ENCODE assay signal across 24 mouse cellular contexts in the genomic region with DNA sequence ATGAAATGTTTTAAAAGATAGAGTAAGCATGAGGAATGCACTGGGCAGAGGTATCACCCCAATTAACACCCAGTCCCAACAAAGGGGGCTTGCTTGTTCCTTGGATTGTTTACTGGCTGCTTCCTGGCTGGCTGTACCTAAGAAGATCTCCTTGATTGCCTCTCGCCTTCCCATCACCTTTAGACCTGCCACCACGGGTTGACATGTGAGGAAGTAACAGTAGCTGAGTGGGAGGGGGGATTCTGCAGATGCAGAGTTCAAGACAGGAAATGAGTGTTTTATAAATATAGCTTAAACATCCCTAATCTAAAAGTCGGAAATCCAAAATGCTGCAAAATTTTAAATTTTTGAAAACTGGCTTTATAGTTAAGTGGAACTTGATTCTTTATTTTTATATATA. TPM values are rescaled to one million over a fixed set of nuclear protein-coding genes. Genes with fewer than 3 reads are reported as not detected.
DNase-seq lines count a peak whose midpoint lies in the region; ATAC-seq lines count a peak whose summit lies in the region.
"Had no signal": no experiment of that assay in that cellular context is flagged by ENCODE, and none has a peak within 500 bp of the region (broad histone marks: within the 10 kb centered on the region; RNA-seq: fewer than 3 reads in every experiment).

No protein-coding gene starts in this region.

- no peak overlapping the region for H3K4me2 ChIP-seq in liver, embryonic 15.5 days
- no peak overlapping the region for H3K4me2 ChIP-seq in forebrain, embryonic 15.5 days (replicated peaks)
- H3K4me2 ChIP-seq: embryonic facial prominence, embryonic 15.5 days; heart, embryonic 13.5 days; hindbrain, embryonic 13.5 days; intestine, embryonic 15.5 days; midbrain, embryonic 11.5 days; neural tube, embryonic 12.5 days had no signal

- H3K36me3 ChIP-seq in liver, embryonic 15.5 days (replicated peaks) = no peaks in the 10 kb centered on the region
- no peaks in the 10 kb centered on the region for H3K36me3 ChIP-seq in midbrain, embryonic 10.5 days
- H3K36me3 ChIP-seq in forebrain, embryonic 15.5 days = no peaks in the 10 kb centered on the region
- H3K36me3 ChIP-seq: embryonic facial prominence, embryonic 15.5 days; forebrain, embryonic 10.5 days; heart, embryonic 13.5 days; hindbrain, embryonic 13.5 days; intestine, embryonic 15.5 days; neural tube, embryonic 12.5 days had no signal

- no peak overlapping the region for H3K4me3 ChIP-seq in liver, embryonic 15.5 days (replicated peaks)
- no peak overlapping the region for H3K4me3 ChIP-seq in midbrain, embryonic 10.5 days
- no peak overlapping the region for H3K4me3 ChIP-seq in forebrain, embryonic 15.5 days
- H3K4me3 ChIP-seq: embryonic facial prominence, embryonic 15.5 days; forebrain, embryonic 10.5 days; heart, embryonic 13.5 days; hindbrain, embryonic 13.5 days; intestine, embryonic 15.5 days; neural tube, embryonic 12.5 days had no signal

- peaks cover 55% of the 10 kb centered on the region for H3K4me1 ChIP-seq in liver, embryonic 15.5 days (replicated peaks)
- H3K4me1 ChIP-seq in midbrain, embryonic 10.5 days = peaks cover 3% of the 10 kb centered on the region; the same call in 1 of the 2 replicates
- no peaks in the 10 kb centered on the region for H3K4me1 ChIP-seq in forebrain, embryonic 15.5 days
- H3K4me1 ChIP-seq: embryonic facial prominence, embryonic 15.5 days; heart, embryonic 13.5 days; neural tube, embryonic 12.5 days had no signal

- no peak for ATAC-seq in liver, embryonic 15.5 days (ENCODE audit: insufficient read depth)
- peak; percentile 90 for ATAC-seq in CD4-positive, CD25-positive, alpha-beta regulatory T cell, adult 4 months
- ATAC-seq in forebrain, embryonic 15.5 days (replicated peaks) = no peak
- ATAC-seq: intestine, embryonic 15.5 days had no signal

- DNase-seq in liver = no peak
- peak; percentile 19 for DNase-seq in naive thymus-derived CD4-positive, alpha-beta T cell, adult 2 months (ENCODE audit: low read depth)
- DNase-seq in thymus, postnatal 36 days = peak; percentile 21 to 37
- no peak for DNase-seq in midbrain, embryonic 10.5 days (ENCODE audit: low spot score)
- no peak for DNase-seq in ovary, adult 18-20 months (ENCODE audit: low spot score)
- DNase-seq: adrenal gland, postnatal 25 days; cerebellum, adult 11 months; cerebellum, postnatal 25 days; gastrocnemius, postnatal 14 days; heart, adult 18-20 months; kidney, adult 9 months; kidney, postnatal 36 days; left cerebral cortex, postnatal 4 days; lung, adult 18-20 months had no signal

- H3K27ac ChIP-seq in liver, embryonic 15.5 days (replicated peaks) = 0 out of 2 replicates have a peak overlapping the region, but pooled peaks have one; percentile 60
- H3K27ac ChIP-seq in midbrain, embryonic 10.5 days (replicated peaks) = no peak overlapping the region
- no peak overlapping the region for H3K27ac ChIP-seq in forebrain, embryonic 15.5 days (replicated peaks)
- H3K27ac ChIP-seq: embryonic facial prominence, embryonic 15.5 days; forebrain, embryonic 10.5 days; heart, embryonic 13.5 days; hindbrain, embryonic 13.5 days; intestine, embryonic 15.5 days; neural tube, embryonic 12.5 days had no signal

- H3K27me3 ChIP-seq in liver, embryonic 15.5 days = no peaks in the 10 kb centered on the region
- H3K27me3 ChIP-seq in midbrain, embryonic 10.5 days (ENCODE audit: low read depth, poor library complexity, severe bottlenecking) = no peaks in the 10 kb centered on the region
- H3K27me3 ChIP-seq in forebrain, embryonic 15.5 days = no peaks in the 10 kb centered on the region
- H3K27me3 ChIP-seq: embryonic facial prominence, embryonic 15.5 days; heart, embryonic 13.5 days; hindbrain, embryonic 13.5 days; intestine, embryonic 15.5 days; neural tube, embryonic 12.5 days had no signal

- no peak overlapping the region for H3K9ac ChIP-seq in liver, embryonic 15.5 days
- no peak overlapping the region for H3K9ac ChIP-seq in forebrain, embryonic 15.5 days (replicated peaks)
- H3K9ac ChIP-seq: embryonic facial prominence, embryonic 15.5 days; heart, embryonic 13.5 days; hindbrain, embryonic 13.5 days; intestine, embryonic 15.5 days; neural tube, embryonic 12.5 days had no signal

- 26% methylated on average over 3 of the region's 3 CpGs for WGBS in liver, embryonic 15.5 days (ENCODE audit: insufficient replicate concordance)
- WGBS in midbrain, embryonic 10.5 days = 75% methylated on average over 3 of the region's 3 CpGs
- WGBS in forebrain, embryonic 15.5 days = 73% methylated on average over 3 of the region's 3 CpGs

- H3K9me3 ChIP-seq in liver, embryonic 15.5 days (replicated peaks) = no peaks in the 10 kb centered on the region
- H3K9me3 ChIP-seq in midbrain, embryonic 10.5 days (replicated peaks) = no peaks in the 10 kb centered on the region
- no peaks in the 10 kb centered on the region for H3K9me3 ChIP-seq in forebrain, embryonic 15.5 days
- H3K9me3 ChIP-seq: embryonic facial prominence, embryonic 15.5 days; forebrain, embryonic 10.5 days; heart, embryonic 13.5 days; hindbrain, embryonic 13.5 days; intestine, embryonic 15.5 days; neural tube, embryonic 12.5 days had no signal

RNA-seq across cellular contexts. Expression of a gene that starts 37.6 kb away (rescaled TPM):
- polyA plus RNA-seq in liver, embryonic 15.5 days (2015; fragmentation: Nextera tagmentation; extraction: Ambion mirVana) = 0.79 and 0.92 TPM in 2 replicates
- polyA plus RNA-seq in CD4-positive, CD25-positive, alpha-beta regulatory T cell, adult 4 months (2017; shearing (Covaris generic)) = not detected
- polyA plus RNA-seq in midbrain, embryonic 10.5 days (2016; fragmentation: Nextera tagmentation; extraction: Ambion mirVana) = 3.7 and 4.2 TPM in 2 replicates
- polyA plus RNA-seq in forebrain, embryonic 15.5 days (2015; fragmentation: Nextera tagmentation; extraction: Ambion mirVana) = 3.3 and 4.0 TPM in 2 replicates

Comparison
In these comparisons a context has a peak if more than half of its experiments do, and no peak if none do; other contexts are left out.
1. DNase-seq: peak in naive thymus-derived CD4-positive, alpha-beta T cell, adult 2 months (single experiment) and thymus, postnatal 36 days (2 of 2); none in liver (single experiment), midbrain, embryonic 10.5 days (single experiment) and ovary, adult 18-20 months (single experiment).